Mouse (Mus musculus) forebrain, postnatal 0 days (tissue): ENCODE measurements around the gene Gsg1l. TPM values are rescaled to one million over a fixed set of nuclear protein-coding genes. Genes with fewer than 3 reads are reported as not detected.

Experiments
- ATAC-seq: fragments of 200-750 bp; cut with Nextera tagmentation; 2 replicates; pipeline ENCODE4 v1.8.0; 2017; ENCODE audit warnings: mild to moderate bottlenecking, moderate library complexity
- DNase-seq: peaks from one replicate; pipeline ENCODE4 v3.0.0-alpha.2; 2015
- H3K27ac ChIP-seq: fragments of 300-500 bp; sonication (generic); 2 replicates; pipeline ENCODE4 v1.5.1; 2014; ENCODE audit warnings: low read depth, mild to moderate bottlenecking, antibody characterized with exemption, low read length, moderate library complexity, mixed read lengths
- H3K27me3 ChIP-seq: fragments of 300-500 bp; sonication (generic); 2 replicates; pipeline ENCODE4 v1.6.1; 2014; ENCODE audit warnings: mild to moderate bottlenecking, low read length, mixed read lengths; ENCODE audit not compliant: insufficient read depth
- H3K36me3 ChIP-seq: fragments of 300-500 bp; sonication (generic); 2 replicates; pipeline ENCODE4 v1.6.1; 2014; ENCODE audit warnings: mild to moderate bottlenecking, moderate library complexity; ENCODE audit not compliant: insufficient read depth
- H3K4me1 ChIP-seq: fragments of 300-500 bp; sonication (generic); 2 replicates; pipeline ENCODE4 v1.6.1; 2014; ENCODE audit warnings: antibody characterized with exemption; ENCODE audit not compliant: insufficient read depth
- H3K4me2 ChIP-seq: fragments of 300-500 bp; sonication (generic); 2 replicates; pipeline ENCODE4 v1.6.1; 2014; ENCODE audit warnings: low read depth, mild to moderate bottlenecking, moderate library complexity
- H3K4me3 ChIP-seq: fragments of 300-500 bp; sonication (generic); 2 replicates; pipeline ENCODE4 v1.5.1; 2014; ENCODE audit warnings: low read depth, low read length, mixed read lengths
- H3K9ac ChIP-seq: fragments of 300-500 bp; sonication (generic); 2 replicates; pipeline ENCODE4 v1.6.1; 2014; ENCODE audit warnings: mild to moderate bottlenecking
- H3K9me3 ChIP-seq: fragments of 300-500 bp; sonication (generic); 2 replicates; pipeline ENCODE4 v1.6.1; 2016; ENCODE audit warnings: low read length
- CTCF ChIP-seq: sonication (generic); IDR thresholded peaks from 2 replicates; pipeline ENCODE4 v1.5.1; 2016; ENCODE audit warnings: antibody characterized with exemption, control low read depth, low read depth
- WGBS: fragments of 180-500 bp; shearing (Covaris S2); extraction: QIAGEN DNeasy Blood & Tissue Kit; methylation state at CpG from one replicate; pipeline ENCODE4 v1.1.7; 2014; 5-methylcytosine and 5-hydroxymethylcytosine counted together
- polyA plus RNA-seq: library from polyadenylated mRNA; unstranded; fragments of >200 nt; fragmentation: Nextera tagmentation; extraction: Ambion mirVana; gene quantifications from 2 replicates; pipeline ENCODE4 v1.2.1, GENCODE M21; 2015
- total RNA-seq: library from RNA; depleted of rRNA; stranded (reverse); fragments of >200 nt; gene quantifications from 2 replicates; pipeline ENCODE4 v1.2.3, GENCODE M21; 2014

Gene Gsg1l
- total and polyA plus RNA-seq, 2 experiments from 2014 or later, result 10.7 to 20.0 TPM

DNA sequence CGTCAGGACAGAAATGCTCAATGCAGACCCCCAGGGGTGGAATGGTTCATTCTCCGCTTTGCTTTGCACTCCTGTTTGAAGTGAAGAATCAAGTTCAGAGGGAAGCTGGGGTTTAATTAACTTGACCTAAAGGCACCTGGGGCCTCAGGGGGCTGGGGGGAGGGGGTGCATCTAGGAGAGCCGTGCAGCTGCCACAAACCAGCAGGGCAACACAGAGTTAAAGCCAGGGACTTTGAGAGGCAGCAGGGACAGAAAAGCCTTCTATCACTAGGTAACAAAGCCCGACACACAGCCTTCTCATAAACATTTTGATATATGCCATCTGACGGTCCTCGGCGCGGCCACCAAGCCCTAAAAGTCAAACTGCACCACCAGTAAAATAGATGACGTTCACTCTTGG, 62.9 kb downstream of the Gsg1l start:
- ATAC-seq, result no peak
- H3K4me3 ChIP-seq, result no peak overlapping the region
- H3K9ac ChIP-seq, result no peak overlapping the region
- H3K4me2 ChIP-seq, result no peak overlapping the region
- no peaks in the 10 kb centered on the region for H3K36me3 ChIP-seq
- 25% methylated on average over 9 of the region's 9 CpGs for WGBS
- H3K27ac ChIP-seq, result no peak overlapping the region
- no peaks in the 10 kb centered on the region for H3K9me3 ChIP-seq
- no peak for TF ChIP-seq CTCF
- H3K27me3 ChIP-seq, result no peaks in the 10 kb centered on the region
- H3K4me1 ChIP-seq, result no peaks in the 10 kb centered on the region
- no peak for DNase-seq

- Histone ChIP-seq H3K9me3 (no peaks in the 10 kb centered on the region), H3K4me3 (no peak overlapping the region), H3K36me3 (no peaks in the 10 kb centered on the region), H3K27me3 (no peaks in the 10 kb centered on the region), H3K4me2 (no peak overlapping the region), H3K27ac (no peak overlapping the region), H3K9ac (no peak overlapping the region), H3K4me1 (peaks cover 5% of the 10 kb centered on the region; the same call in 1 of the 2 replicates)
- no peak for TF ChIP-seq CTCF
- 92% methylated on average over 4 of the region's 4 CpGs for WGBS
- ATAC-seq, result no peak
- DNase-seq, result no peak
Observed at GRCm38 (mm10) chr7:126017455-126017854, 64.8 kb downstream of the Gsg1l start.

- Histone ChIP-seq H3K4me1 (peaks cover 11% of the 10 kb centered on the region), H3K27me3 (no peaks in the 10 kb centered on the region), H3K27ac (no peak overlapping the region), H3K9ac (no peak overlapping the region), H3K36me3 (no peaks in the 10 kb centered on the region), H3K4me3 (no peak overlapping the region), H3K9me3 (no peaks in the 10 kb centered on the region), H3K4me2 (no peak overlapping the region)
- no peak for TF ChIP-seq CTCF
- DNase-seq (no peak), ATAC-seq (no peak; the same call in 1 of the 2 replicates)
- WGBS, result 16% methylated on average over 11 of the region's 11 CpGs
Observed at GRCm38 (mm10) chr7:126012325-126013021, 69.7 kb downstream of the Gsg1l start.

GRCm38 (mm10) chr7:126008789-126009148, 73.4 kb downstream of the Gsg1l start:
- Histone ChIP-seq H3K27ac (no peak overlapping the region), H3K9ac (no peak overlapping the region), H3K36me3 (no peaks in the 10 kb centered on the region), H3K27me3 (no peaks in the 10 kb centered on the region), H3K4me2 (no peak overlapping the region), H3K4me3 (no peak overlapping the region), H3K9me3 (no peaks in the 10 kb centered on the region), H3K4me1 (peaks cover 11% of the 10 kb centered on the region)
- TF ChIP-seq CTCF, result no peak
- WGBS, result 28% methylated on average over 7 of the region's 7 CpGs
- peak; percentile 83 for DNase-seq
- peak; percentile 83 for ATAC-seq

DNA sequence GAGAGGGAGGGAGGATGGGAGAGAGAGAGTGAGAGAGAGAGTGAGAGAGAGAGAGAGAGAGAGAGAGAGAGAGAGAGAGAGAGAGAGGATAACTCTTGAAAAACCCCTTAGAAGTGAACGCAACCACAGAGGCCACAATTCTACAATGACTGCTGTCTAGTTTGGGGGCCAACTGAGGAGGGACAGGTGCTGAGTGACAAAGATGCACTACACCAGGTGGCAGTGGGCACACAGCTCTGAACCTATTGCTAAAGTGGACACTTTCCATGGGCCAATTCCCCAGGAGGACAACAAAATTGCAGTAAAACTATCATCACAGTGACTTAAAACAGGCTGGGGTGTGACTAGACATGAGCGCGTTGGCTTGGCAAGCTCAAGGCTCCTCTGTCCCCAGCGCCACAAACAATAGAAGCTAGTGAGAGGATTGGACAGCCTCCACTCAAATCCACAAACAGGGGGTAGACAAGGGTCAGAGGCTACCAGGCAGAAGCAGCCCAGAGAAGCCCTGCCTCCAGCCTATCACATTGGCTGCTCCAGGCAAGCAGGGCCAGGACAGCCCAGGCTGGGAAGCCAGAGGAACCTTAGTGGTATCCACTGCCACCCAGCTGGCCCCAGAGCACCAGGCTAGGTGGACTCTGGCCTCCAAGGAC, 73.9 kb downstream of the Gsg1l start:
- no peak for TF ChIP-seq CTCF
- Histone ChIP-seq H3K36me3 (no peaks in the 10 kb centered on the region), H3K27me3 (no peaks in the 10 kb centered on the region), H3K9ac (no peak overlapping the region), H3K4me1 (peaks cover 11% of the 10 kb centered on the region), H3K27ac (no peak overlapping the region), H3K4me2 (no peak overlapping the region), H3K9me3 (no peaks in the 10 kb centered on the region), H3K4me3 (no peak overlapping the region)
- ATAC-seq (no peak; the same call in 1 of the 2 replicates), DNase-seq (no peak)
- WGBS, result 56% methylated on average over 4 of the region's 4 CpGs

DNA sequence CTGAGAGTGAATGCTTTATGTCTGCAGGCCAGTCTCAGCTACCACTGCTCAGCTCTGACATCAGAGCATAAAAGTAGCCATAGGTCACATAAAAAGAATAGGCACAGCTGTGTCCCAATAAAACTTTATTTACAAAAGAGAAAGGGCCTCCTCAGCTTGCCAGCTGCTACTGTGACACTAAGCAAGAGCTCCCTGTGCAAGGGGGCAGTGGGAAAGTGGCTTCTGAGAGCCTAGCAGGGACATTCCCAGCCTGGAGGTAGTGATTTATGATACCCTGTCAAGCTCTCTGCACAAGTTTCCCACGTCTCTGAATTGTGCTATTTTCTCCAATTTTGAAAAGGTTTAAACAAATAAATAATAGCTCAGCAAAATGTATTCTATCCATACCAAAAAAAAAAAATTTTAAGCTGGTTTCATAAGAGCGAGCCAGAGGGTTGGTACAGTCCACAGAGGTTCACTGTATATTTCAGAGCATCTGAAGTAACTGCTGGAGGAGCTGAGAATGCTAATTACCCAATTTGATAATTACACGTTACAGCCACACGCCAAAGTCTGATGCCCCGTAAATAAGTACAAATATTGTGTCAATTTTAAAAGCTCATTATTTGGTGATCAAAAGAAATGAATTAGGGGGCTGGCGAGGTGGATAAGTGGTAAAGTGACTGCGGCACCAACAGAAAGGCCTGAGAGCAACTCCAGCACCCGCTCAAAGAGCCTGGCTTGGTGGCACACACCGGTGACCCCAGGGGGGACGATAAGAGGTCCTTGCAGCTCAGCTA, 74.9 kb downstream of the Gsg1l start:
- H3K9me3 ChIP-seq, result no peaks in the 10 kb centered on the region
- H3K4me1 ChIP-seq, result peaks cover 5% of the 10 kb centered on the region
- H3K4me3 ChIP-seq, result no peak overlapping the region
- H3K4me2 ChIP-seq, result no peak overlapping the region
- H3K27me3 ChIP-seq, result no peaks in the 10 kb centered on the region
- WGBS, result 25% methylated on average over 10 of the region's 10 CpGs
- no peak overlapping the region for H3K27ac ChIP-seq
- ATAC-seq (no peak), DNase-seq (no peak)
- TF ChIP-seq CTCF, result no peak
- no peak overlapping the region for H3K9ac ChIP-seq
- H3K36me3 ChIP-seq, result no peaks in the 10 kb centered on the region

- TF ChIP-seq CTCF, result no peak
- H3K4me2 ChIP-seq, result no peak overlapping the region
- no peaks in the 10 kb centered on the region for H3K9me3 ChIP-seq
- peaks cover 5% of the 10 kb centered on the region; the same call in 1 of the 2 replicates for H3K4me1 ChIP-seq
- peak; percentile 10; the same call in 1 of the 2 replicates for ATAC-seq
- H3K4me3 ChIP-seq, result no peak overlapping the region
- H3K27ac ChIP-seq, result no peak overlapping the region
- no peaks in the 10 kb centered on the region for H3K36me3 ChIP-seq
- WGBS, result 15% methylated on average over 5 of the region's 5 CpGs
- H3K27me3 ChIP-seq, result no peaks in the 10 kb centered on the region
- peak; percentile 46 for DNase-seq
- no peak overlapping the region; the same call in 1 of the 2 replicates for H3K9ac ChIP-seq
Observed at GRCm38 (mm10) chr7:126005274-126005673, 76.9 kb downstream of the Gsg1l start.
